Mouse (Mus musculus): Measurements from ENCODE around the gene Chl1.

GRCm38 (mm10) chr6:103682854-103683574 is 172.6 kb downstream of the Chl1 start:
- TF ChIP-seq CTCF (conservative IDR thresholded peaks at IDR 0.05; ENCODE audit: low read length) (peak; percentile 70), NANOG (IDR thresholded peaks at IDR 0.05; ENCODE audit: borderline replicate concordance, low read length) (no peak)
